Mouse (Mus musculus) MEL (cell line): ENCODE measurements at regions not wholly inside any gene's neighbourhood (a gene's known extent, or its start where the extent isn't known, plus 50 kb on each side); places are given as distances from the start of the nearest gene placed in this dataset.

Source experiments
- CTCF ChIP-seq, 3 experiments: IDR thresholded peaks in 2 of 3; conservative IDR thresholded peaks in 1 of 3; 2 replicates each; pipeline ENCODE4 v1.5.1; 2011 to 2012; ENCODE audit warnings: low read length in 3 of 3, low read depth in 2 of 3, mild to moderate bottlenecking in 2 of 3, improper control_type of control experiment in 1 of 3, inconsistent platforms in 1 of 3, mixed read lengths in 1 of 3, moderate library complexity in 1 of 3; ENCODE audit not compliant: control insufficient read depth in 1 of 3, insufficient read depth in 1 of 3, poor library complexity in 1 of 3, severe bottlenecking in 1 of 3
- EP300 ChIP-seq, 2 experiments: IDR thresholded peaks; 2 replicates each; pipeline ENCODE4 v1.6.1; 2011; ENCODE audit warnings: improper control_type of control experiment in 2 of 2, low read length in 2 of 2, low read depth in 1 of 2, mild to moderate bottlenecking in 1 of 2
- MAZ ChIP-seq: IDR thresholded peaks from 2 replicates; pipeline ENCODE4 v1.6.1; 2012; ENCODE audit warnings: low read depth, mild to moderate bottlenecking, inconsistent platforms, low read length, improper control_type of control experiment
- POLR2A ChIP-seq, 2 experiments: IDR thresholded peaks; 2 replicates each; pipeline ENCODE4 v1.6.1; 2011 to 2012; ENCODE audit warnings: low read length in 2 of 2, mild to moderate bottlenecking in 2 of 2, control low read depth in 1 of 2, improper control_type of control experiment in 1 of 2, low read depth in 1 of 2, moderate library complexity in 1 of 2; ENCODE audit not compliant: control insufficient read depth in 1 of 2, insufficient read depth in 1 of 2, poor library complexity in 1 of 2
- SIN3A ChIP-seq: IDR thresholded peaks from 2 replicates; pipeline ENCODE4 v1.6.1; 2012; ENCODE audit warnings: low read length, improper control_type of control experiment, inconsistent platforms
- USF1 ChIP-seq: IDR thresholded peaks from 2 replicates; pipeline ENCODE4 v1.6.1; 2014; ENCODE audit warnings: low read depth, mild to moderate bottlenecking, inconsistent platforms, low read length, improper control_type of control experiment, moderate library complexity
- ZKSCAN1 ChIP-seq: IDR thresholded peaks from 2 replicates; pipeline ENCODE4 v1.6.1; 2012; ENCODE audit warnings: low read depth, mild to moderate bottlenecking, inconsistent platforms, low read length, improper control_type of control experiment, moderate library complexity

DNA sequence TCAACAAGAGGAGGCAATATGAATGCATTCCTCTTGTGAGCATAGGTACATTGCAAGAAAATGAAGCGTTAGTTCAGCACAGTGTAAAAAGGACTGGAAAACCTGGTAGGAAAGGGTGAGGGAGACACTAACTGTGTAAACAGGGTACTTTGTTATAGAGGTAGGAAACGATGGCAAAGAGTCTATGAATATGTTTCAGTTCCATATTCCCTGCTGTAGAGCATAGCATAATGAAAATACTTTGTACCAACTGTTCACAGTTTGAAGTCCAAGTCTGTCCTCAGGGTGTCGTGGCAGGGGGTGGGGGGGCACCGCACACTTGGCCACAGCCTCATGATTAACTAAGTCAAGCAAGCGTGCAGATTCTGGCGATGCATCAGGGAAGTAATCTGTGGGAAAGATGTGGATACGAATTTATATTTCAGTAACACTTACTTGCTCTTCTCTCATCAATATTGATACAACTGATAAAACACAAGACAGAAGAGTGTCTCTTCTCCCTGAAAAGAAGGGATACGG, 301.4 kb upstream of the Irak1bp1 start:
- no peak for TF ChIP-seq CTCF (IDR thresholded peaks at IDR 0.05 in 2 of 3, conservative IDR thresholded peaks at IDR 0.05 in 1 of 3; ENCODE audit: control insufficient read depth in 1 of 3, insufficient read depth in 1 of 3, low read depth in 2 of 3, low read length in 3 of 3, poor library complexity in 1 of 3, severe bottlenecking in 1 of 3)
- no peak for TF ChIP-seq POLR2A (IDR thresholded peaks at IDR 0.05; ENCODE audit: control insufficient read depth in 1 of 2, insufficient read depth in 1 of 2, low read depth in 1 of 2, low read length in 2 of 2, poor library complexity in 1 of 2)
- no peak for TF ChIP-seq SIN3A
- TF ChIP-seq ZKSCAN1 = no peak
- TF ChIP-seq EP300 (IDR thresholded peaks at IDR 0.05; ENCODE audit: low read depth in 1 of 2, low read length in 2 of 2) = no peak
- TF ChIP-seq USF1 = no peak
- no peak for TF ChIP-seq MAZ
